Mouse (Mus musculus) heart, embryonic 11.5 days (tissue): ENCODE measurements around the gene Epb41l4b. TPM values are rescaled to one million over a fixed set of nuclear protein-coding genes. Genes with fewer than 3 reads are reported as not detected.

Source experiments
- ATAC-seq: fragments of 200-750 bp; cut with Nextera tagmentation; replicated peaks from 2 replicates; pipeline ENCODE4 v1.8.0; 2017; ENCODE audit warnings: moderate library complexity; ENCODE audit not compliant: insufficient number of reproducible peaks, low FRiP score, low TSS enrichment
- H3K27ac ChIP-seq: fragments of 300-500 bp; sonication (generic); 2 replicates; pipeline ENCODE4 v1.5.1; 2014; ENCODE audit warnings: mild to moderate bottlenecking, low read depth, low read length
- H3K27me3 ChIP-seq: fragments of 300-500 bp; sonication (generic); 2 replicates; pipeline ENCODE4 v1.6.1; 2014; ENCODE audit warnings: mild to moderate bottlenecking, low read length, mixed read lengths; ENCODE audit not compliant: control insufficient read depth, insufficient read depth
- H3K36me3 ChIP-seq: fragments of 300-500 bp; sonication (generic); 2 replicates; pipeline ENCODE4 v1.6.1; 2014; ENCODE audit warnings: mild to moderate bottlenecking, low read length, moderate library complexity, mixed read lengths; ENCODE audit not compliant: control insufficient read depth, insufficient read depth
- H3K4me1 ChIP-seq: fragments of 300-500 bp; sonication (generic); 2 replicates; pipeline ENCODE4 v1.6.1; 2014; ENCODE audit warnings: low read length; ENCODE audit not compliant: control insufficient read depth, insufficient read depth
- H3K4me2 ChIP-seq: fragments of 300-500 bp; sonication (generic); 2 replicates; pipeline ENCODE4 v1.6.1; 2014; ENCODE audit warnings: mild to moderate bottlenecking, moderate library complexity
- H3K4me3 ChIP-seq: fragments of 300-500 bp; sonication (generic); 2 replicates; pipeline ENCODE4 v1.5.1; 2014; ENCODE audit warnings: low read depth, low read length
- H3K9ac ChIP-seq: fragments of 300-500 bp; sonication (generic); 2 replicates; pipeline ENCODE4 v1.6.1; 2014; ENCODE audit warnings: mild to moderate bottlenecking, low read depth, low read length, moderate library complexity
- H3K9me3 ChIP-seq: fragments of 300-500 bp; sonication (generic); replicated peaks from 2 replicates; pipeline ENCODE4 v1.6.1; 2016; ENCODE audit warnings: low read length; ENCODE audit not compliant: control insufficient read depth
- WGBS: fragments of 180-500 bp; shearing (Covaris S2); extraction: QIAGEN DNeasy Blood & Tissue Kit; methylation state at CpG from one replicate; pipeline ENCODE4 v1.1.7; 2014; ENCODE audit not compliant: insufficient replicate concordance; 5-methylcytosine and 5-hydroxymethylcytosine counted together
- polyA plus RNA-seq: library from polyadenylated mRNA; unstranded; fragments of >200 nt; fragmentation: Nextera tagmentation; extraction: Ambion mirVana; gene quantifications from 2 replicates; pipeline ENCODE4 v1.2.1, GENCODE M21; 2014

The Epb41l4b gene
- polyA plus RNA-seq, 1 experiment from 2014 or later = 0.67 TPM

DNA sequence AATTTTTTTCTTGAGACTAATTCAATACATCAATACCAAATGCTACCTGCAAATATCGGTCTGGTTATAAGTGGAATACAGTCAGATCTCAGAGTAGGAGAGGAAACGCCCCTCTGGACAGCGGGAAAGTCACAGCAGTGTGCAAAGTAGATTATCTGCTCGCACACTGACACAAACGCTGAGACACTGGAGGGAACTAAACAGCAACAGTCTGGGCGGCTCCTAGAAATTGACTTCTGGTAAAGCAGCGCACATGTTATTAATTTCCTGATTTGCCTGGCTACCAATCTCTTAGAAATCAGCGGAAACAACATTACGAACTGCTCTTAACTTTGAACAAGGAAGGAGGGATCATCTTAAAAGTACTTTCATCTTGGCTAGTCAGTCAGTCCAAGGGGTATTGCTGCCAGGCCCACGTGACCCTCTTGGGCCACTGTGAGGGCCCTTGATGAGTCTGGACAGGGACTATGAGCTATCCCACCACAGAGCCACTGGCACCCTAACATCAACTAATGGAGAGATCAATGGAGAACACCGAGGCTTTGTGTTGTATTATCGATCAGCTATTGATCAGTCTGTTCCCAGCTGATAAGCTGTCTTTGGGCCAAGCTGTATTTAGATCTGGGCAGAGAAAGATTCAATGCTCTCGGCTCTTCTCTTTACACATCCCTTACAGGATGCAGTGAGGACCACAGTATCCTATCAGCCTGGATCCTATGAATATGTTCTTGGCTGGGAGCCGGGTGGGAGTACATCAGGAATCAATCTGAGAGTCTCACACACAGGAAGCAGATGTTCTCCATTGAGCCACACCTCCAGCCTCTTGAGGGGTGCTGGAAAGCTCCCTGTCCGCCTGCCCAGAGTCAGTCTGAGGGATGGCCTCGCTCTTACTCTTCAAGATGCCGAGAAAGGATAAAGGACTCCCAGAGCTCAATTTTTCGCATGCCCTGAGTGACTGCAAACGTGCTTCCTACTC lies 28.3 kb downstream of the Epb41l4b start:
- H3K9ac ChIP-seq = no peak overlapping the region
- 71% methylated on average over 19 of the region's 19 CpGs for WGBS
- H3K4me3 ChIP-seq = no peak overlapping the region
- H3K27me3 ChIP-seq = no peaks in the 10 kb centered on the region
- H3K9me3 ChIP-seq = no peaks in the 10 kb centered on the region
- no peaks in the 10 kb centered on the region for H3K36me3 ChIP-seq
- no peak overlapping the region for H3K4me2 ChIP-seq
- no peaks in the 10 kb centered on the region for H3K4me1 ChIP-seq
- no peak for ATAC-seq
- no peak overlapping the region for H3K27ac ChIP-seq

DNA sequence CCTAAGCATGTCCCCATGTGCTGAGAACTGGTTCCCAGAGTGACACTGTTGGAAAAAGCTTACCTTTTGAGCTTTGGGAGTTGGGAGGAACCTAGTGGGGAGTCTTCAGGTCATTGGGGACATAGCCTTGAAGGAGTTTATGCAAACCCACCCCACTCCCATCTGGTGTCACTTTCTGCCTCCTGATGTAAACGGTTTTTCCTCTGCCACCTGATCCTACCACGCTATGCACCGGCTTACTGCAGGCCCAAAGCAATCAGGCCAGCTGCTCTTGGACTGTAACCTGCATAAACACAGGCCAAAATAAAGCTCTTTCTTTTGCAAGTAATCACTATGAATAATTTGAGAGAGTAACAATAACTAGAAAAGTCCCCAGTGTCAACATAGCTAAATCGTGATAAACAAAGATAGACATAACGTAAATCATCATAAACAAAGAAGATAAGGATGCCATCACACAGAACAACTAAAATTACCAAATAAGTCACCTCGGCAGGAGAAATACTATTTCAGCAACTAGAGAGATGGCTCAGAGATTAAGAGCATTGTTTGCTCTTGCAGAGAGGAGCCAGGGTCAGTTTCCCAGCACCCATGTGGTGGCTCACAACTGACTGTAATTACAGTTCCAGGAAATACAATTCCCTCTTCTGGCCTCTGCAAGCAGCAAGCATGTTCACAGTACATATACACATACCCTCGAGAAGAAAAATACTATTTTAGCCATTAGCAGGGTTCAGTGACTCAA lies 29.6 kb downstream of the Epb41l4b start:
- WGBS = 70% methylated on average over 7 of the region's 7 CpGs
- H3K9me3 ChIP-seq = no peaks in the 10 kb centered on the region
- H3K36me3 ChIP-seq = no peaks in the 10 kb centered on the region
- no peak overlapping the region for H3K4me2 ChIP-seq
- no peak overlapping the region for H3K9ac ChIP-seq
- H3K27ac ChIP-seq = no peak overlapping the region
- no peak overlapping the region for H3K4me3 ChIP-seq
- ATAC-seq = no peak
- H3K4me1 ChIP-seq = no peaks in the 10 kb centered on the region
- H3K27me3 ChIP-seq = 0 out of 2 replicates have a peak, but pooled peaks cover under 1% of the 10 kb centered on the region

DNA sequence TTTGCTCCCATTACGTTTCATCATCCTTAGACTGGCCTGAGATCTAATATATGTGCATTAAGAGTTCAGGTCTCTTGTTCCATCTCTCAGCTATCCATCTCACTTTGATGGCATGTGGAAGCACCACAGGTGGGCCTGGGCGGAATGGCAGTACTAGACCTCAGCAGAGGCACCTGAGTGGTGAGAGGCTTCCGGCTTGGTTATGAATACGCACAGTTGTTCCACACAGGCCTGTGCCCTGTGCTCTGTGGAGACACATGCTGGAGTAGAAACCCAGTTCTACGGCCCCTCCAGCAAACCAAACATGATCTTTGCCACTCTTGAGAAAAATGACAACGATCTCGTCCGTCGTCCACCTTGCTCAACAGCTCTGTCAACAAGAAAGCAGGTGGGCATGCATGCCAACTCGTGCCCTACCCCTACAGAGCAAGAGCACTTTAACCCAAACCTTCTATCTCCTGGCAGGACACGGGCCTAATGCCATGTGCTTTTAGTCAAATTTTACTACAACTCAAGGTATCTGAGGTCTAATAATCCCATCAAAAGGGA lies 31.2 kb downstream of the Epb41l4b start:
- 0 out of 2 replicates have a peak, but pooled peaks cover 2% of the 10 kb centered on the region for H3K27me3 ChIP-seq
- H3K4me2 ChIP-seq = no peak overlapping the region
- H3K36me3 ChIP-seq = no peaks in the 10 kb centered on the region
- ATAC-seq = no peak
- no peaks in the 10 kb centered on the region for H3K9me3 ChIP-seq
- H3K27ac ChIP-seq = no peak overlapping the region
- WGBS = 79% methylated on average over 11 of the region's 11 CpGs
- H3K9ac ChIP-seq = no peak overlapping the region
- H3K4me3 ChIP-seq = no peak overlapping the region
- no peaks in the 10 kb centered on the region for H3K4me1 ChIP-seq

DNA sequence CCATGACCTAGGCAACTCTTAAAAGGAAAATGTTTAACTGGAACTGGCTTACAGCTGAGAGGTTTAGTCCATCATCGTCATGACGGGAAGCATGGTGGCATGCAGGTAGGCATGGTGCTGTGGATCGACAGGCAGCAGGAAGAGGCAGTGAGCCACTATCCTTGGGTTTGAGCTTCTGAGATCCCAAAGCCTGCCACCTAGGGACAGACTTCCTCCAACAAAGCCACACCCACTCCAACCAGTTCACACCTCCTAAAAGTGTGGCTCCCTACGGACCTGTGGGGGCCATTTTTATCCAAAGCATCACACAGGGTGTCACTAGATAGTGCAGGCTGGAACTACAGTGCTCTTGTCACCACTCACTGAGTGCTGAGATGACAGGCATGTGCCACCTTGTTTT lies 31.8 kb downstream of the Epb41l4b start:
- Histone ChIP-seq H3K36me3 (no peaks in the 10 kb centered on the region), H3K4me1 (no peaks in the 10 kb centered on the region), H3K9ac (no peak overlapping the region), H3K4me3 (no peak overlapping the region), H3K9me3 (no peaks in the 10 kb centered on the region), H3K27me3 (0 out of 2 replicates have a peak, but pooled peaks cover 2% of the 10 kb centered on the region), H3K27ac (no peak overlapping the region), H3K4me2 (no peak overlapping the region)
- no peak for ATAC-seq
- 60% methylated on average over 4 of the region's 4 CpGs for WGBS

DNA sequence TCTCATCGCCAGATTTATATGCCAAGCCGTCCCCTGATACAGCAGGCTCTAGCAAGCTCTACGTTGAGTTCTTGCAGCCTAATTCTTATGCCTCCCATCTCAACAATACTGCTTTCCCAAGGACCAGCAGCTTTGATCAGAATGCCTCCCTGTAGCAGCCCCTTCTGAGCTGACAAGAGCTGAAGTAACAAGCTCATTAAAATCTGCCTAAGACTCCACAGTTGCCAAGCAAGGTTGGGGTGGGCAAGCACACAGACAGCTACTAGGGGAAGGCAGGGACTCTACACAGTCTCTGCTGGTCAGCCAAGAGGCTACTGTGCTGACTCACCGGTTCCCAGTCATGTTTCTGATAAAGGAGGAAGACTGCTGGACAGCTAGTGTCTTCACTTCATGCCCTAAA lies 33.7 kb downstream of the Epb41l4b start:
- Histone ChIP-seq H3K36me3 (no peaks in the 10 kb centered on the region), H3K9ac (no peak overlapping the region), H3K27ac (no peak overlapping the region), H3K4me1 (no peaks in the 10 kb centered on the region), H3K4me3 (no peak overlapping the region), H3K9me3 (no peaks in the 10 kb centered on the region), H3K27me3 (0 out of 2 replicates have a peak, but pooled peaks cover 2% of the 10 kb centered on the region), H3K4me2 (no peak overlapping the region)
- WGBS = 70% methylated on average over 4 of the region's 4 CpGs
- no peak for ATAC-seq

DNA sequence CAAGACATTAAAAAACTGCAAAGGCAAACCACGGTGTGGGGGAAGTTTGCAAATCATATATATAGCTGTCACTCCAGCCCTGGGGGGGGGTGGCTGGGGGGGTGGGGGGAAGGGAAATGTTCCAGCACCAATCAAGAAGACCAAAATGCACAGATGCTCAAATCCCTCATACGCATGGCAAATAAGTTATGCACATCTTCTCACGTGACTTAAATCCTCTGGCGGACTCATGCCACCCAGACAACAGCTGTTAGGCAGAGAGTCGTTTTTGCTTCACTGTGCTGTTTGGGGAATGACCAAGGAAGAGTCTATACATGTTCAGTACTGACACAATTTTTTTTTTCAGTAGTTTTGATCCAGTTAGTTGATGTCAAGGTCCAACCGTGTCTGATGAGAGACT lies 37.9 kb downstream of the Epb41l4b start:
- 83% methylated on average over 6 of the region's 6 CpGs for WGBS

DNA sequence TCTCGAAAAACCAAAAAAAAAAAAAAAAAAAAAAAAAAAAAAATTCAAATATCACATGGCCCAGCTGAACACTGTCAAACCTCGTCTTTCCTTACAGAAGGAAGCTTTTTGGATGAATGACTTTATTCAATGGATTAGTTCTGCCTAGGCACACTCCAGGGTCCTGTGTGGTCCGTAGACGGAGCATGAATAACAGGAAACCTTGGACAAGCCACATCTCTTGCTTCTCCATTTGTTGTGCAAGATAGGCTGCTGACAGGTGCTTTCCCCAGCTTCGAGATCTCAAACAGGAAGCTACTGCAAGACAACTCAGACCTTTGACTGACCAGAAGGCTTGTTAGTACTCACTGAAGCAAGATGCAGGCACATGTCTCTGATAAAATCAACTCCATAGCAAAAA lies 39.4 kb downstream of the Epb41l4b start:
- ATAC-seq = no peak
- no peak overlapping the region for H3K4me2 ChIP-seq
- no peak overlapping the region for H3K9ac ChIP-seq
- no peak overlapping the region for H3K4me3 ChIP-seq
- H3K9me3 ChIP-seq = no peaks in the 10 kb centered on the region
- no peak overlapping the region for H3K27ac ChIP-seq
- H3K4me1 ChIP-seq = no peaks in the 10 kb centered on the region
- H3K36me3 ChIP-seq = no peaks in the 10 kb centered on the region
- 0 out of 2 replicates have a peak, but pooled peaks cover 2% of the 10 kb centered on the region for H3K27me3 ChIP-seq
- WGBS = 46% methylated on average over 5 of the region's 5 CpGs

More for the DNA sequence above, 37.9 kb downstream of the Epb41l4b start:
- H3K27me3 ChIP-seq = 0 out of 2 replicates have a peak, but pooled peaks cover 2% of the 10 kb centered on the region
- no peaks in the 10 kb centered on the region for H3K36me3 ChIP-seq
- no peak overlapping the region for H3K4me3 ChIP-seq
- no peaks in the 10 kb centered on the region for H3K4me1 ChIP-seq
- no peak overlapping the region for H3K4me2 ChIP-seq
- ATAC-seq = no peak
- no peaks in the 10 kb centered on the region for H3K9me3 ChIP-seq
- no peak overlapping the region for H3K9ac ChIP-seq
- no peak overlapping the region for H3K27ac ChIP-seq

DNA sequence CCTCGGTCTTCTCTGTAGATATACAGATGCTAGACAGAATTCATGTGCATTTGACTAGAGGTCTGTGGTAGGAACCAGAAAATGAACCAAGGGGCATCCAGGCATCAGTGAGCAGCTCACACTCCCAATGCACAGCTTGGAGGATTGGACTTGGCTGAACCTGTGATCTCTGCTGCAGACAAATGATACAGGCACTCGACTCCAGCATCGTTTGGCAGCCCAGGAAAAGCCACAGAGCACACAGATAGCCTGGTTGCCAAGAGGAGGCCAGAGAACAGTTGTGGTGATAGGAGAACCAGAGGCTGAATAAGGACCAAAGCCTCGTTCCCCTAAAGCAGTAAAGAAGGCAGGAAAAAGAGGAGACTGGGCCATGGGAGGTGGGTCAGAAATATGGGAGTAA lies 42.1 kb downstream of the Epb41l4b start:
- Histone ChIP-seq H3K9ac (no peak overlapping the region), H3K27me3 (no peaks in the 10 kb centered on the region), H3K27ac (no peak overlapping the region), H3K36me3 (no peaks in the 10 kb centered on the region), H3K4me3 (no peak overlapping the region), H3K9me3 (no peaks in the 10 kb centered on the region), H3K4me1 (no peaks in the 10 kb centered on the region), H3K4me2 (no peak overlapping the region)
- 75% methylated on average over 4 of the region's 4 CpGs for WGBS
- ATAC-seq = no peak
